In genomic region chr5:51565672-51566071, GRCm38 (mm10) we compare ENCODE assay signal across 22 mouse cellular contexts. TPM values are rescaled to one million over a fixed set of nuclear protein-coding genes. Genes with fewer than 3 reads are reported as not detected.
DNase-seq lines count a peak whose midpoint lies in the region; ATAC-seq and TF ChIP-seq lines count a peak whose summit lies in the region.
"Had no signal": no experiment of that assay in that cellular context is flagged by ENCODE, and none has a peak within 500 bp of the region (broad histone marks: within the 10 kb centered on the region; RNA-seq: fewer than 3 reads in every experiment).

No protein-coding gene starts in this region.

- H3K27me3 ChIP-seq in hindbrain, postnatal 0 days (ENCODE audit: insufficient read depth, low read length) = no peaks in the 10 kb centered on the region
- no peaks in the 10 kb centered on the region for H3K27me3 ChIP-seq in hindbrain, embryonic 14.5 days (ENCODE audit: control insufficient read depth, insufficient read depth, low read length)
- no peaks in the 10 kb centered on the region for H3K27me3 ChIP-seq in liver, postnatal 0 days (ENCODE audit: insufficient read depth, low read length)
- no peaks in the 10 kb centered on the region for H3K27me3 ChIP-seq in liver, embryonic 12.5 days (replicated peaks)
- no peaks in the 10 kb centered on the region for H3K27me3 ChIP-seq in small intestine, adult 2 months (ENCODE audit: control insufficient read depth, insufficient read depth, low read length)
- H3K27me3 ChIP-seq in kidney, adult 2 months (replicated peaks; ENCODE audit: control insufficient read depth, insufficient read depth, low read length) = no peaks in the 10 kb centered on the region
- H3K27me3 ChIP-seq: embryonic facial prominence, embryonic 12.5 days; forebrain, embryonic 12.5 days; heart, embryonic 12.5 days; hindbrain, embryonic 15.5 days; kidney, embryonic 15.5 days; midbrain, embryonic 12.5 days had no signal

- TF ChIP-seq POLR2A in brain, embryonic 14.5 days (IDR thresholded peaks at IDR 0.05; ENCODE audit: borderline replicate concordance, extremely low read depth, insufficient read depth, insufficient read length, poor library complexity, severe bottlenecking) = no peak
- no peak for TF ChIP-seq POLR2A in small intestine, adult 2 months (IDR thresholded peaks at IDR 0.05; ENCODE audit: low read depth, low read length)
- TF ChIP-seq POLR2A in kidney, adult 2 months (IDR thresholded peaks at IDR 0.05; ENCODE audit: low read depth, low read length) = no peak

- H3K4me3 ChIP-seq in hindbrain, postnatal 0 days (ENCODE audit: low read length) = no peak overlapping the region
- H3K4me3 ChIP-seq in hindbrain, embryonic 14.5 days (replicated peaks; ENCODE audit: low read length) = no peak overlapping the region
- no peak overlapping the region for H3K4me3 ChIP-seq in liver, postnatal 0 days (ENCODE audit: low read depth, low read length)
- no peak overlapping the region for H3K4me3 ChIP-seq in liver, embryonic 12.5 days
- H3K4me3 ChIP-seq in small intestine, adult 2 months (ENCODE audit: low read depth, low read length) = no peak overlapping the region
- no peak overlapping the region for H3K4me3 ChIP-seq in kidney, adult 2 months (ENCODE audit: insufficient read depth, low read depth, low read length)
- H3K4me3 ChIP-seq: embryonic facial prominence, embryonic 12.5 days; forebrain, embryonic 12.5 days; heart, embryonic 12.5 days; hindbrain, embryonic 15.5 days; kidney, embryonic 15.5 days; midbrain, embryonic 12.5 days had no signal

- TF ChIP-seq CTCF in hindbrain, postnatal 0 days (IDR thresholded peaks at IDR 0.05; ENCODE audit: low read depth) = peak; percentile 42; the same call in 1 of the 2 replicates
- TF ChIP-seq CTCF in liver, postnatal 0 days (IDR thresholded peaks at IDR 0.05; ENCODE audit: low read depth) = peak; percentile 18; the same call in 1 of the 2 replicates
- TF ChIP-seq CTCF in brain, embryonic 14.5 days (IDR thresholded peaks at IDR 0.05; ENCODE audit: borderline replicate concordance, extremely low read depth, insufficient read depth, insufficient read length) = peak; percentile 26; the same call in 1 of the 2 replicates
- TF ChIP-seq CTCF in small intestine, adult 2 months (IDR thresholded peaks at IDR 0.05; ENCODE audit: extremely low read depth, insufficient read length, insufficient replicate concordance, low read depth, low read length) = peak; percentile 22; the same call in 1 of the 2 replicates
- TF ChIP-seq CTCF in kidney, adult 2 months (conservative IDR thresholded peaks at IDR 0.05; ENCODE audit: insufficient read depth, insufficient read length, low read depth, low read length) = no peak

- no peaks in the 10 kb centered on the region for H3K9me3 ChIP-seq in hindbrain, postnatal 0 days (ENCODE audit: low read length)
- no peaks in the 10 kb centered on the region for H3K9me3 ChIP-seq in hindbrain, embryonic 14.5 days (ENCODE audit: control insufficient read depth, low read length)
- H3K9me3 ChIP-seq in liver, postnatal 0 days (ENCODE audit: low read length) = no peaks in the 10 kb centered on the region
- no peaks in the 10 kb centered on the region for H3K9me3 ChIP-seq in liver, embryonic 12.5 days (replicated peaks)
- H3K9me3 ChIP-seq: embryonic facial prominence, embryonic 12.5 days; forebrain, embryonic 12.5 days; heart, embryonic 12.5 days; hindbrain, embryonic 15.5 days; kidney, embryonic 15.5 days; midbrain, embryonic 12.5 days had no signal

- no peak for ATAC-seq in hindbrain, postnatal 0 days
- no peak for ATAC-seq in hindbrain, embryonic 14.5 days (ENCODE audit: low FRiP score)
- no peak for ATAC-seq in liver, postnatal 0 days
- no peak for ATAC-seq in liver, embryonic 12.5 days
- ATAC-seq: activated CD4-positive, CD25-positive, alpha-beta regulatory T cell, adult 4 months; intestine, embryonic 16.5 days had no signal

- no peak overlapping the region for H3K4me2 ChIP-seq in hindbrain, postnatal 0 days (ENCODE audit: low read depth, low read length)
- no peak overlapping the region for H3K4me2 ChIP-seq in hindbrain, embryonic 14.5 days (replicated peaks)
- H3K4me2 ChIP-seq in liver, postnatal 0 days (ENCODE audit: low read depth, low read length) = no peak overlapping the region
- no peak overlapping the region for H3K4me2 ChIP-seq in liver, embryonic 12.5 days
- H3K4me2 ChIP-seq: embryonic facial prominence, embryonic 12.5 days; forebrain, embryonic 12.5 days; heart, embryonic 12.5 days; hindbrain, embryonic 15.5 days; kidney, embryonic 15.5 days; midbrain, embryonic 12.5 days had no signal

- no peak overlapping the region for H3K9ac ChIP-seq in hindbrain, postnatal 0 days (replicated peaks; ENCODE audit: low read length)
- H3K9ac ChIP-seq in hindbrain, embryonic 14.5 days = no peak overlapping the region
- H3K9ac ChIP-seq in liver, postnatal 0 days (replicated peaks) = no peak overlapping the region
- no peak overlapping the region for H3K9ac ChIP-seq in liver, embryonic 12.5 days
- H3K9ac ChIP-seq: embryonic facial prominence, embryonic 12.5 days; forebrain, embryonic 12.5 days; heart, embryonic 12.5 days; hindbrain, embryonic 15.5 days; kidney, embryonic 15.5 days; midbrain, embryonic 12.5 days had no signal

- H3K4me1 ChIP-seq in hindbrain, postnatal 0 days (ENCODE audit: insufficient read depth, low read length) = peaks cover 4% of the 10 kb centered on the region; the same call in 1 of the 2 replicates
- H3K4me1 ChIP-seq in hindbrain, embryonic 14.5 days (replicated peaks; ENCODE audit: control insufficient read depth, insufficient read depth, low read length) = peaks cover 10% of the 10 kb centered on the region
- H3K4me1 ChIP-seq in liver, postnatal 0 days (ENCODE audit: insufficient read depth) = no peaks in the 10 kb centered on the region
- no peaks in the 10 kb centered on the region for H3K4me1 ChIP-seq in liver, embryonic 12.5 days
- H3K4me1 ChIP-seq in small intestine, adult 2 months (ENCODE audit: control insufficient read depth, insufficient read depth, insufficient read length, low read length) = no peaks in the 10 kb centered on the region
- H3K4me1 ChIP-seq in kidney, adult 2 months (ENCODE audit: control insufficient read depth, insufficient read depth, low read length) = peaks cover 3% of the 10 kb centered on the region; the same call in 1 of the 2 replicates

- no peak for DNase-seq in hindbrain, postnatal 0 days (ENCODE audit: low spot score)
- DNase-seq in hindbrain, embryonic 14.5 days (ENCODE audit: low spot score) = no peak
- DNase-seq in liver, postnatal 0 days = no peak
- no peak for DNase-seq in brain, embryonic 14.5 days (ENCODE audit: low read depth)
- DNase-seq in kidney, adult 2 months = no peak
- DNase-seq: adrenal gland, adult 8-10 months; cerebellum, adult 18-20 months; heart, postnatal 14 days; right cerebral cortex, postnatal 14 days; spleen, adult 18-20 months; thymus, postnatal 14 days had no signal

- no peak overlapping the region for H3K27ac ChIP-seq in hindbrain, postnatal 0 days
- H3K27ac ChIP-seq in hindbrain, embryonic 14.5 days = no peak overlapping the region
- H3K27ac ChIP-seq in liver, postnatal 0 days (ENCODE audit: low read depth) = no peak overlapping the region
- H3K27ac ChIP-seq in liver, embryonic 12.5 days = no peak overlapping the region
- H3K27ac ChIP-seq in small intestine, adult 2 months (ENCODE audit: insufficient read depth, low read depth, low read length) = no peak overlapping the region
- H3K27ac ChIP-seq in kidney, adult 2 months (ENCODE audit: insufficient read depth, low read depth, low read length) = no peak overlapping the region
- H3K27ac ChIP-seq: embryonic facial prominence, embryonic 12.5 days; forebrain, embryonic 12.5 days; hindbrain, embryonic 15.5 days; kidney, embryonic 15.5 days; midbrain, embryonic 12.5 days had no signal

- no peak for TF ChIP-seq EP300 in liver, postnatal 0 days (IDR thresholded peaks at IDR 0.05; ENCODE audit: low read depth)

- no peaks in the 10 kb centered on the region for H3K36me3 ChIP-seq in hindbrain, postnatal 0 days (ENCODE audit: insufficient read depth, low read length)
- H3K36me3 ChIP-seq in hindbrain, embryonic 14.5 days (replicated peaks; ENCODE audit: control insufficient read depth, insufficient read depth) = no peaks in the 10 kb centered on the region
- no peaks in the 10 kb centered on the region for H3K36me3 ChIP-seq in liver, postnatal 0 days (replicated peaks; ENCODE audit: insufficient read depth, low read length)
- no peaks in the 10 kb centered on the region for H3K36me3 ChIP-seq in liver, embryonic 12.5 days
- H3K36me3 ChIP-seq in small intestine, adult 2 months (ENCODE audit: control insufficient read depth, insufficient read depth, low read length) = no peaks in the 10 kb centered on the region
- H3K36me3 ChIP-seq in kidney, adult 2 months (ENCODE audit: control insufficient read depth, insufficient read depth, low read length) = no peaks in the 10 kb centered on the region
- H3K36me3 ChIP-seq: embryonic facial prominence, embryonic 12.5 days; forebrain, embryonic 12.5 days; heart, embryonic 12.5 days; hindbrain, embryonic 15.5 days; kidney, embryonic 15.5 days; midbrain, embryonic 12.5 days had no signal

- WGBS in hindbrain, postnatal 0 days = 51% methylated on average over 2 of the region's 2 CpGs
- WGBS in hindbrain, embryonic 14.5 days = 60% methylated on average over 2 of the region's 2 CpGs
- WGBS in liver, postnatal 0 days (ENCODE audit: insufficient replicate concordance) = 60% methylated on average over 2 of the region's 2 CpGs
- 52% methylated on average over 2 of the region's 2 CpGs for WGBS in liver, embryonic 12.5 days (ENCODE audit: insufficient replicate concordance)
- WGBS in small intestine, adult 2 months = 64% methylated on average over 2 of the region's 2 CpGs
- WGBS in kidney, adult 2 months = 67% methylated on average over 2 of the region's 2 CpGs

RNA-seq across cellular contexts. Expression of gene Ppargc1a, which starts 1.9 kb away (rescaled TPM):
- total RNA-seq in hindbrain, postnatal 0 days (2014; rRNA removed) = 14.5 and 16.3 TPM in 2 replicates
- 20.3 and 22.6 TPM in 2 replicates for polyA plus RNA-seq in hindbrain, postnatal 0 days (2015; fragmentation: Nextera tagmentation; extraction: Ambion mirVana)
- 21.4 and 25.9 TPM in 2 replicates for polyA plus RNA-seq in hindbrain, embryonic 14.5 days (2014; fragmentation: Nextera tagmentation; extraction: Ambion mirVana)
- polyA plus RNA-seq in liver, postnatal 0 days (2015; fragmentation: Nextera tagmentation; extraction: Ambion mirVana) = 4.4 and 7.1 TPM in 2 replicates
- polyA plus RNA-seq in liver, embryonic 12.5 days (2016; fragmentation: Nextera tagmentation; extraction: Ambion mirVana) = 2.2 and 2.5 TPM in 2 replicates
- polyA plus RNA-seq in brain, embryonic 14.5 days (2012; rRNA removed) = 4.4 and 9.3 TPM in 2 replicates
- polyA plus RNA-seq in small intestine, adult 2 months (2012; rRNA removed) = 2.1 and 9.0 TPM in 2 replicates
- polyA plus RNA-seq in kidney, adult 2 months (2012; rRNA removed) = 23.0 and 23.1 TPM in 2 replicates
- total RNA-seq: granulocyte monocyte progenitor cell, adult 5-6 weeks had no signal
- polyA plus RNA-seq: activated CD4-positive, CD25-positive, alpha-beta regulatory T cell, adult 4 months had no signal
